Mouse (Mus musculus) forebrain, embryonic 14.5 days (tissue): ENCODE data around the gene Gm20388. TPM values are rescaled to one million over a fixed set of nuclear protein-coding genes. Genes with fewer than 3 reads are reported as not detected.
A peak's percentile ranks its signal among the peaks of the same experiment; 100 is the strongest.

Source experiments
- ATAC-seq: fragments of 200-750 bp; cut with Nextera tagmentation; 2 replicates; pipeline ENCODE4 v1.8.0; 2017; ENCODE audit warnings: mild to moderate bottlenecking, moderate library complexity
- DNase-seq: peaks from one replicate; pipeline ENCODE4 v3.0.0-alpha.2; 2015; ENCODE audit warnings: low spot score
- H3K27ac ChIP-seq: fragments of 300-500 bp; sonication (generic); 2 replicates; pipeline ENCODE4 v1.5.1; 2014; ENCODE audit warnings: low read depth, mild to moderate bottlenecking, control low read depth, low read length, moderate library complexity
- H3K27me3 ChIP-seq: fragments of 300-500 bp; sonication (generic); replicated peaks from 2 replicates; pipeline ENCODE4 v1.6.1; 2014; ENCODE audit warnings: low read length, control low read depth, mixed read lengths; ENCODE audit not compliant: control insufficient read depth, insufficient read depth
- H3K36me3 ChIP-seq: fragments of 300-500 bp; sonication (generic); 2 replicates; pipeline ENCODE4 v1.6.1; 2014; ENCODE audit warnings: low read length, control low read depth; ENCODE audit not compliant: control insufficient read depth, insufficient read depth
- H3K4me1 ChIP-seq: fragments of 300-500 bp; sonication (generic); 2 replicates; pipeline ENCODE4 v1.6.1; 2014; ENCODE audit warnings: antibody characterized with exemption, low read length, control low read depth; ENCODE audit not compliant: control insufficient read depth, insufficient read depth
- H3K4me2 ChIP-seq: fragments of 300-500 bp; sonication (generic); 2 replicates; pipeline ENCODE4 v1.6.1; 2014; ENCODE audit warnings: mild to moderate bottlenecking, control low read depth, low read length
- H3K4me3 ChIP-seq: fragments of 300-500 bp; sonication (generic); 2 replicates; pipeline ENCODE4 v1.5.1; 2014; ENCODE audit warnings: low read depth, low read length, control low read depth
- H3K9ac ChIP-seq: fragments of 300-500 bp; sonication (generic); 2 replicates; pipeline ENCODE4 v1.6.1; 2014; ENCODE audit warnings: mild to moderate bottlenecking, low read length, control low read depth, moderate library complexity
- H3K9me3 ChIP-seq: fragments of 300-500 bp; sonication (generic); replicated peaks from 2 replicates; pipeline ENCODE4 v1.6.1; 2016; ENCODE audit warnings: low read length, control low read depth, mixed read lengths; ENCODE audit not compliant: control insufficient read depth
- WGBS: fragments of 180-500 bp; shearing (Covaris S2); extraction: QIAGEN DNeasy Blood & Tissue Kit; methylation state at CpG from one replicate; pipeline ENCODE4 v1.1.7; 2014; 5-methylcytosine and 5-hydroxymethylcytosine counted together
- polyA plus RNA-seq: library from polyadenylated mRNA; unstranded; fragments of >200 nt; fragmentation: Nextera tagmentation; extraction: Ambion mirVana; gene quantifications from 2 replicates; pipeline ENCODE4 v1.2.1, GENCODE M21; 2014

The Gm20388 gene
- polyA plus RNA-seq, 1 experiment from 2014 or later, result 7.4 TPM

DNA sequence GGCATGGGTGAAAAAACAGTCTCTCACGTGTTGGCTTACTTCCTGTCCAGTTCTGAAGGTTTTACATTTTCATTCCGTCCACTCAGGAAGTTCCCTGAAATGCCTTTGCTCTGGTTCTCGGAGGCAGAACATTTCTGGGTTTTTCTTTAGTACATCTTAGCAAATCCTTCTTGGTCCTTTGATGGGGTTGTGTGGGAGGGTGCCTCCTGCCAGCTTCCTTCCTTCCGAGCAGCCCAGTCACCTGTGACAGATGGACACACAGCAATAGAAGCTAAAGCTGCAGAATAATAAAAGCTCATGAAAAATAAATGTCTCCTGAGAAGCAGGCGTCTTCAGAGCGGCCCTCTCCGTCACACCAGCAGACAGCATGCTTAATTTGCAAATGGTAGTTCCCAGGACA lies 4168.3 kb downstream of the Gm20388 start:
- Histone ChIP-seq H3K9ac (no peak overlapping the region), H3K36me3 (no peaks in the 10 kb centered on the region), H3K4me1 (no peaks in the 10 kb centered on the region), H3K27ac (no peak overlapping the region), H3K4me3 (no peak overlapping the region), H3K27me3 (no peaks in the 10 kb centered on the region), H3K4me2 (no peak overlapping the region), H3K9me3 (no peaks in the 10 kb centered on the region)
- DNase-seq (no peak), ATAC-seq (no peak)
- 78% methylated on average over 7 of the region's 7 CpGs for WGBS

DNA sequence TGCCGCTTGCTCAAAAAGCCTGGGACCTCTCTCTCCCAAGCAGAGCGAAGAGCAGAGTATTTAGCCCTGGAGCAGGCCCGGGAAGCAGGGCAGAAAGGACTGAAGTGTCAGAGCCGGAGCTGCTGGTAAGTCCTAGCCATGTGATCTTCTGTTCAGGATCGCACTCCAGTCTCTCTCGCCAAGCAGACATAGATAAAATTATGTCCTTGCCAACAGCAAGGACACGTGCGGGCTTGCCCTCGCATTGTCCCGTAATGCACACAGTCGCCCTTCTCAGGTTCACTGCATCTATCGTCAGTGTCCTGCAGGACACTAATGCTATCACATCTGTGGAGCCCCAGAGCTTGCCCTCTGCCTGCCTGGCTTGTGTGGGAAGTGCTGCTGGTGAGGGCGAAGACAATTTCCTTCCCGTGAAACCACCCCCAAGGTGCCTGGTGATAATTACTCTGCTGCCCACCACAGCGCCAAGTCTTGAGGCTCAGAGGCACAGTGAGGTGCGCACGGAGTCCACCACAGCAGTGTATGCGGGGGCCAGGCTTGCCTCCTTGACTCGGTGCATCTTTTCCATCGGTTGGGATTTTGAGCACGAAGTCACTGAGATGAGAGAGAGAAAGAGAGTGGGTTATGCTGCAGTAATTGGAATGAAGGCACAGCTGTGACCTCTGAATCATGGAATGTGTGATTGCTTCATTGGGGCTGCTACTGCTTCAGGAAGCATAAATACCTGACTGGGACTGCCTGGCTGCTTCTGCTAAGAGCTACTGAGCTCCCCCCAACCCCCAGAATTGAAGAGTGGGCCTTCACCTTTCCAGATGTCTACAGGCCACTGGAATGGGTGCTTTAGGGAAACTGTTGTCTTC lies 4170.1 kb downstream of the Gm20388 start:
- H3K27me3 ChIP-seq, result no peaks in the 10 kb centered on the region
- no peak overlapping the region for H3K9ac ChIP-seq
- no peak overlapping the region for H3K4me2 ChIP-seq
- DNase-seq (no peak), ATAC-seq (no peak)
- H3K4me1 ChIP-seq, result no peaks in the 10 kb centered on the region
- H3K36me3 ChIP-seq, result no peaks in the 10 kb centered on the region
- no peaks in the 10 kb centered on the region for H3K9me3 ChIP-seq
- H3K27ac ChIP-seq, result no peak overlapping the region
- no peak overlapping the region for H3K4me3 ChIP-seq
- WGBS, result 87% methylated on average over 21 of the region's 21 CpGs

DNA sequence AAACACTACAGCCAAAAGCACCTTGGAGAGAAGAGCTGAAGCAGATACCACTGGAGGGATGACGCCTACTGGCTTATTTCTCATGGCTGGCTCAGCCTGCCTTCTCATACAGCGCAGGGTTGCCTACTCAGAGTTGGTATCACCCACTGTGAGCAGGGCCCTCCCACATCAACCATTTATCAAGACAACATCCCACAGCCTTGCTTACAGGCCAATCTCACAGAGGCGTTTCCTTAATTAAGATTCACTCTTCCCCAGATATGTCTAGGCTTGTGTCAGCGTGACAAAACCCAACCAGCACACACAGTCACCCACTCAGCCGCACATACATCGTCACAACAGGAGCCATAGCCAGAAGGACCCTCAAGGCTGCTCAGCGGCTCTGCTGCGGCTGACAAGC lies 4172.0 kb downstream of the Gm20388 start:
- Histone ChIP-seq H3K9ac (no peak overlapping the region), H3K9me3 (no peaks in the 10 kb centered on the region), H3K4me1 (no peaks in the 10 kb centered on the region), H3K36me3 (no peaks in the 10 kb centered on the region), H3K4me2 (no peak overlapping the region), H3K4me3 (no peak overlapping the region), H3K27me3 (no peaks in the 10 kb centered on the region), H3K27ac (no peak overlapping the region)
- no peak for DNase-seq
- ATAC-seq, result no peak
- WGBS, result 93% methylated on average over 8 of the region's 8 CpGs

GRCm38 (mm10) chr8:124083611-124084010 lies 4173.0 kb downstream of the Gm20388 start:
- H3K4me1 ChIP-seq, result no peaks in the 10 kb centered on the region
- no peak overlapping the region for H3K4me3 ChIP-seq
- no peak overlapping the region for H3K9ac ChIP-seq
- no peak overlapping the region for H3K4me2 ChIP-seq
- H3K27ac ChIP-seq, result no peak overlapping the region
- no peaks in the 10 kb centered on the region for H3K27me3 ChIP-seq
- no peak for DNase-seq
- no peaks in the 10 kb centered on the region for H3K9me3 ChIP-seq
- ATAC-seq, result no peak
- no peaks in the 10 kb centered on the region for H3K36me3 ChIP-seq
- WGBS, result 82% methylated on average over 7 of the region's 7 CpGs

GRCm38 (mm10) chr8:124085668-124086067 lies 4175.0 kb downstream of the Gm20388 start:
- no peaks in the 10 kb centered on the region for H3K27me3 ChIP-seq
- H3K4me1 ChIP-seq, result no peaks in the 10 kb centered on the region
- DNase-seq, result no peak
- H3K9me3 ChIP-seq, result no peaks in the 10 kb centered on the region
- WGBS, result 68% methylated on average over 4 of the region's 4 CpGs
- no peak overlapping the region for H3K4me2 ChIP-seq
- H3K9ac ChIP-seq, result no peak overlapping the region
- H3K27ac ChIP-seq, result no peak overlapping the region
- ATAC-seq, result no peak
- no peaks in the 10 kb centered on the region for H3K36me3 ChIP-seq
- no peak overlapping the region for H3K4me3 ChIP-seq

GRCm38 (mm10) chr8:124088092-124088613 lies 4177.5 kb downstream of the Gm20388 start:
- Histone ChIP-seq H3K4me3 (no peak overlapping the region), H3K9me3 (no peaks in the 10 kb centered on the region), H3K4me2 (no peak overlapping the region), H3K27me3 (no peaks in the 10 kb centered on the region), H3K36me3 (no peaks in the 10 kb centered on the region), H3K9ac (no peak overlapping the region), H3K27ac (no peak overlapping the region), H3K4me1 (no peaks in the 10 kb centered on the region)
- WGBS, result 37% methylated on average over 11 of the region's 11 CpGs
- DNase-seq, result no peak
- no peak for ATAC-seq

- DNase-seq, result no peak
- Histone ChIP-seq H3K9me3 (no peaks in the 10 kb centered on the region), H3K27ac (no peak overlapping the region), H3K4me1 (no peaks in the 10 kb centered on the region), H3K9ac (no peak overlapping the region), H3K27me3 (no peaks in the 10 kb centered on the region), H3K4me3 (no peak overlapping the region), H3K36me3 (no peaks in the 10 kb centered on the region), H3K4me2 (no peak overlapping the region)
- 81% methylated on average over 5 of the region's 5 CpGs for WGBS
- no peak for ATAC-seq
Measured at GRCm38 (mm10) chr8:124089016-124089415, 4178.4 kb downstream of the Gm20388 start.

GRCm38 (mm10) chr8:124090473-124090872 lies 4179.8 kb downstream of the Gm20388 start:
- Histone ChIP-seq H3K4me1 (no peaks in the 10 kb centered on the region), H3K4me3 (no peak overlapping the region), H3K9me3 (no peaks in the 10 kb centered on the region), H3K36me3 (no peaks in the 10 kb centered on the region), H3K27me3 (no peaks in the 10 kb centered on the region), H3K27ac (no peak overlapping the region), H3K4me2 (no peak overlapping the region), H3K9ac (no peak overlapping the region)
- no peak for DNase-seq
- WGBS, result 93% methylated on average over 5 of the region's 5 CpGs
- no peak for ATAC-seq

DNA sequence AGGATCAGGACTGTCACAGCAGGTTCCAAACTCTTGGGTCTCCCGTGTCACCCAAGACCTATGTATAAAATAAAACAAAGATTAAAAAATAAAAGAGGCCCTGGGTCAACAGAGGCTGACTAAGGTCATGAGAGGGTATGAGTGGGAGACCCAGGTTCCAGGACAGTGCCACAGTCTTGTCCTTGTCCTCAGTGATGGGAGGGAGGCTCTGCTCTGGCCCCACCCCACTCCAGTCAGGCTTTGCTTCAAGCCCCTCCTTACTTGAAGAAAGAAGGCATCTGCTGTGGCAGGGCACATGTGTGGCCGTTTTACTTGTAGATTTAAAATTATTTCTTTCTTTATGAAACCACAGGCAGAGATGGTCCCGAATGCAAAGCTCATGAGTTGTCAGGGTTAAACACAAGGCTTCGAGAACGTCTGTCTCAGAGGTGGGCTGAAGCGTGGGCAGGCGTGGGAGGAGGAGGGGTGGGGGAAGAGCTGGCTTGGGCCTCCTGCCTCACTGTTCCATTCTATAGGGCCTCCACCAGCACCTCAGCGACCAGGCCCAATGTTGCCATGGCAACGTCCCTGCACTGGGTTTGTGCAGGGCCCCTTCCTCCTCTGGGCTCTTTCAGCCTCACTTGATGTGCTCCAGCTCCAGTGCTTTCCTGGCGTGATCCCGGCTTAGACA lies 4188.4 kb downstream of the Gm20388 start:
- 14% methylated on average over 11 of the region's 11 CpGs for WGBS
- Histone ChIP-seq H3K4me1 (peaks cover 9% of the 10 kb centered on the region), H3K4me2 (no peak overlapping the region)

More for the DNA sequence above, 4188.4 kb downstream of the Gm20388 start:
- Histone ChIP-seq H3K27me3 (no peaks in the 10 kb centered on the region), H3K9ac (no peak overlapping the region), H3K4me3 (no peak overlapping the region), H3K27ac (no peak overlapping the region), H3K36me3 (no peaks in the 10 kb centered on the region), H3K9me3 (no peaks in the 10 kb centered on the region)
- ATAC-seq (peak; percentile 90), DNase-seq (peak; percentile 84)
